Mouse (Mus musculus) bone marrow, adult 2 months (tissue): ENCODE data around the gene Rprml.

Source experiments
- CTCF ChIP-seq: fragments of 200-500 bp; IDR thresholded peaks from 2 replicates; pipeline ENCODE4 v1.5.1; 2011; ENCODE audit warnings: low read length, control low read depth; ENCODE audit not compliant: control insufficient read depth, insufficient read depth
- POLR2A ChIP-seq: fragments of 200-500 bp; IDR thresholded peaks from 2 replicates; pipeline ENCODE4 v1.6.1; 2011; ENCODE audit warnings: low read depth, mild to moderate bottlenecking, control low read depth, low read length, borderline replicate concordance; ENCODE audit not compliant: control insufficient read depth

DNA sequence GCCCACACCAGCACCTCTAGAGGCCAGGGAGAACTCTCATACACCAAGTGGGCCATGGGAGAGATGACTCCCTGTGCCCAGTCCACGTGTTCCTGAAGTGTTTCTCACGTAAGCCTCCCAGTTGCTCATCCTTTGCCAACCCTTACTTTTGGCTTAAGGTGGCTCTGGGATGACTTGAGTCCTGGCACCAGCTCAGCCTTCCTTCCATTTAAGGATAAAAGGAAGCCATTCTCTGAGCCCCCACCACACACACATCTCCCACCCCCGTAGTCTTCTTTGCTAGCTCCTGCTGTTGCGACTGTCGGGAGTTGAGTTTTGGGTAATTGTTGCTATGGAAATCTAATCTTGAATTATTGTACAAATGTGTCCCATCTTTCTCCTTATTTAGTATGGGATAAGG is 13.2 kb downstream of the Rprml start:
- TF ChIP-seq POLR2A, result no peak
- no peak for TF ChIP-seq CTCF
